In genomic region chr5:32473029-32473352, GRCm38 (mm10) we compare ENCODE assay signal across 16 mouse cellular contexts. TPM values are rescaled to one million over a fixed set of nuclear protein-coding genes. Genes with fewer than 3 reads are reported as not detected.
DNase-seq lines count a peak whose midpoint lies in the region; ATAC-seq and TF ChIP-seq lines count a peak whose summit lies in the region.
"Had no signal": no experiment of that assay in that cellular context is flagged by ENCODE, and none has a peak within 500 bp of the region (broad histone marks: within the 10 kb centered on the region; RNA-seq: fewer than 3 reads in every experiment).

No protein-coding gene starts in this region.

- peak overlapping the region; percentile 82 for H3K27ac ChIP-seq in heart, embryonic 12.5 days (ENCODE audit: poor library complexity, severe bottlenecking)
- H3K27ac ChIP-seq in bone marrow, adult 2 months (ENCODE audit: control insufficient read depth, insufficient read depth, low read depth, low read length, poor library complexity), result peak overlapping the region; percentile 34
- peak overlapping the region; percentile 93 for H3K27ac ChIP-seq in heart, postnatal 0 days (ENCODE audit: low read depth)
- peak overlapping the region; percentile 74 for H3K27ac ChIP-seq in liver, postnatal 0 days (ENCODE audit: low read depth)
- no peak overlapping the region for H3K27ac ChIP-seq in forebrain, embryonic 11.5 days (ENCODE audit: low read depth, low read length)
- H3K27ac ChIP-seq: embryonic facial prominence, embryonic 10.5 days; forebrain, embryonic 12.5 days; left cerebral cortex, adult 2 months; limb, embryonic 13.5 days; midbrain, embryonic 13.5 days had no signal

- 60% methylated on average over 2 of the region's 2 CpGs for WGBS in heart, embryonic 12.5 days
- 74% methylated on average over 2 of the region's 2 CpGs for WGBS in bone marrow, adult 2 months
- WGBS in heart, postnatal 0 days, result 29% methylated on average over 2 of the region's 2 CpGs
- 48% methylated on average over 2 of the region's 2 CpGs for WGBS in liver, postnatal 0 days (ENCODE audit: insufficient replicate concordance)
- WGBS in forebrain, embryonic 11.5 days, result 91% methylated on average over 2 of the region's 2 CpGs

- H3K4me2 ChIP-seq in heart, embryonic 12.5 days, result peak overlapping the region; percentile 48
- peak overlapping the region; percentile 22 for H3K4me2 ChIP-seq in heart, postnatal 0 days (ENCODE audit: low read depth, low read length)
- peak overlapping the region; percentile 52 for H3K4me2 ChIP-seq in liver, postnatal 0 days (ENCODE audit: low read depth, low read length)
- no peak overlapping the region for H3K4me2 ChIP-seq in forebrain, embryonic 11.5 days (ENCODE audit: low read depth, low read length, severe bottlenecking)
- H3K4me2 ChIP-seq: forebrain, embryonic 12.5 days; limb, embryonic 13.5 days; midbrain, embryonic 13.5 days had no signal

- H3K4me1 ChIP-seq in heart, embryonic 12.5 days (replicated peaks), result peaks cover 37% of the 10 kb centered on the region
- peaks cover 2% of the 10 kb centered on the region for H3K4me1 ChIP-seq in bone marrow, adult 2 months (ENCODE audit: control insufficient read depth, insufficient read depth, low read length)
- peaks cover 49% of the 10 kb centered on the region for H3K4me1 ChIP-seq in heart, postnatal 0 days (ENCODE audit: control insufficient read depth, insufficient read depth)
- H3K4me1 ChIP-seq in liver, postnatal 0 days (ENCODE audit: insufficient read depth), result peaks cover 38% of the 10 kb centered on the region
- H3K4me1 ChIP-seq in forebrain, embryonic 11.5 days (replicated peaks; ENCODE audit: control insufficient read depth, insufficient read depth, low read length), result 0 out of 2 replicates have a peak, but pooled peaks cover 2% of the 10 kb centered on the region
- H3K4me1 ChIP-seq: embryonic facial prominence, embryonic 10.5 days; forebrain, embryonic 12.5 days had no signal

- DNase-seq in heart, postnatal 4 days, result no peak
- DNase-seq in heart, postnatal 0 days (ENCODE audit: low spot score), result peak; percentile 22
- no peak for DNase-seq in liver, postnatal 0 days
- DNase-seq in forebrain, embryonic 11.5 days (ENCODE audit: low spot score), result no peak
- no peak for DNase-seq in urinary bladder, adult 2 months (ENCODE audit: low spot score)
- DNase-seq in frontal cortex, postnatal 14 days (ENCODE audit: low spot score in 2 of 2), result no peak
- DNase-seq: adrenal gland, postnatal 14 days; cerebellum, postnatal 10 days; lung, postnatal 36 days had no signal

- TF ChIP-seq CTCF in bone marrow, adult 2 months (IDR thresholded peaks at IDR 0.05; ENCODE audit: control insufficient read depth, insufficient read depth, low read length), result no peak
- TF ChIP-seq CTCF in heart, postnatal 0 days (IDR thresholded peaks at IDR 0.05; ENCODE audit: low read depth), result no peak
- no peak for TF ChIP-seq CTCF in liver, postnatal 0 days (IDR thresholded peaks at IDR 0.05; ENCODE audit: low read depth)

- ATAC-seq in heart, embryonic 12.5 days (ENCODE audit: insufficient number of reproducible peaks, low FRiP score), result 0 out of 2 replicates have a peak, but pooled peaks have one; percentile 53
- peak; percentile 67 for ATAC-seq in heart, postnatal 0 days (ENCODE audit: insufficient read depth, low read depth)
- peak; percentile 22; the same call in 1 of the 2 replicates for ATAC-seq in liver, postnatal 0 days
- ATAC-seq in forebrain, embryonic 11.5 days (replicated peaks; ENCODE audit: low FRiP score), result no peak
- ATAC-seq: midbrain, embryonic 13.5 days had no signal

- no peaks in the 10 kb centered on the region for H3K36me3 ChIP-seq in heart, embryonic 12.5 days
- no peaks in the 10 kb centered on the region for H3K36me3 ChIP-seq in heart, postnatal 0 days (replicated peaks; ENCODE audit: control insufficient read depth, insufficient read depth, low read length)
- H3K36me3 ChIP-seq in liver, postnatal 0 days (replicated peaks; ENCODE audit: insufficient read depth, low read length), result peaks cover 8% of the 10 kb centered on the region; the same call in 1 of the 2 replicates
- no peaks in the 10 kb centered on the region for H3K36me3 ChIP-seq in forebrain, embryonic 11.5 days (ENCODE audit: control insufficient read depth, insufficient read depth, low read length)
- H3K36me3 ChIP-seq: forebrain, embryonic 12.5 days; midbrain, embryonic 13.5 days had no signal

- no peaks in the 10 kb centered on the region for H3K27me3 ChIP-seq in heart, embryonic 12.5 days (replicated peaks)
- H3K27me3 ChIP-seq in heart, postnatal 0 days (ENCODE audit: control insufficient read depth, insufficient read depth, low read length), result no peaks in the 10 kb centered on the region
- H3K27me3 ChIP-seq in liver, postnatal 0 days (ENCODE audit: insufficient read depth, low read length), result no peaks in the 10 kb centered on the region
- H3K27me3 ChIP-seq in forebrain, embryonic 11.5 days (ENCODE audit: control insufficient read depth, insufficient read depth, low read length), result no peaks in the 10 kb centered on the region
- H3K27me3 ChIP-seq: forebrain, embryonic 12.5 days; limb, embryonic 13.5 days; midbrain, embryonic 13.5 days had no signal

- TF ChIP-seq POLR2A in bone marrow, adult 2 months (IDR thresholded peaks at IDR 0.05; ENCODE audit: borderline replicate concordance, control insufficient read depth, low read depth, low read length), result no peak

- H3K4me3 ChIP-seq in heart, embryonic 12.5 days, result no peak overlapping the region
- no peak overlapping the region for H3K4me3 ChIP-seq in bone marrow, adult 2 months (replicated peaks; ENCODE audit: control insufficient read depth, low read depth, low read length)
- 0 out of 2 replicates have a peak overlapping the region, but pooled peaks have one; percentile 2 for H3K4me3 ChIP-seq in heart, postnatal 0 days (ENCODE audit: low read depth, low read length)
- peak overlapping the region; percentile 17; the same call in 1 of the 2 replicates for H3K4me3 ChIP-seq in liver, postnatal 0 days (ENCODE audit: low read depth, low read length)
- no peak overlapping the region for H3K4me3 ChIP-seq in forebrain, embryonic 11.5 days (ENCODE audit: low read depth, low read length)
- H3K4me3 ChIP-seq: embryonic facial prominence, embryonic 10.5 days; forebrain, embryonic 12.5 days; left cerebral cortex, adult 2 months; limb, embryonic 13.5 days; midbrain, embryonic 13.5 days had no signal

- no peak overlapping the region for H3K9ac ChIP-seq in heart, embryonic 12.5 days
- peak overlapping the region; percentile 43; the same call in 1 of the 2 replicates for H3K9ac ChIP-seq in heart, postnatal 0 days (replicated peaks; ENCODE audit: low read depth, low read length)
- H3K9ac ChIP-seq in liver, postnatal 0 days (replicated peaks), result no peak overlapping the region; the same call in 1 of the 2 replicates
- H3K9ac ChIP-seq in forebrain, embryonic 11.5 days (ENCODE audit: low read length), result no peak overlapping the region
- H3K9ac ChIP-seq: forebrain, embryonic 12.5 days; limb, embryonic 13.5 days; midbrain, embryonic 13.5 days had no signal

- no peaks in the 10 kb centered on the region for H3K9me3 ChIP-seq in heart, embryonic 12.5 days (replicated peaks)
- no peaks in the 10 kb centered on the region for H3K9me3 ChIP-seq in heart, postnatal 0 days (replicated peaks; ENCODE audit: control insufficient read depth, low read length)
- H3K9me3 ChIP-seq in liver, postnatal 0 days (ENCODE audit: low read length), result no peaks in the 10 kb centered on the region
- H3K9me3 ChIP-seq in forebrain, embryonic 11.5 days (ENCODE audit: control insufficient read depth, low read length), result no peaks in the 10 kb centered on the region
- H3K9me3 ChIP-seq: embryonic facial prominence, embryonic 10.5 days; forebrain, embryonic 12.5 days; limb, embryonic 13.5 days; midbrain, embryonic 13.5 days had no signal

- no peak for TF ChIP-seq EP300 in heart, postnatal 0 days (IDR thresholded peaks at IDR 0.05; ENCODE audit: low read depth)
- no peak for TF ChIP-seq EP300 in liver, postnatal 0 days (IDR thresholded peaks at IDR 0.05; ENCODE audit: low read depth)

RNA-seq across cellular contexts. Expression of gene Ppp1cb, which starts 14.3 kb away (rescaled TPM):
- 283 and 290 TPM in 2 replicates for polyA plus RNA-seq in heart, embryonic 12.5 days (2016; fragmentation: Nextera tagmentation; extraction: Ambion mirVana)
- 100 to 1,000 TPM; 460 to 475 TPM for total RNA-seq in heart, postnatal 4 days (2021)
- polyA plus RNA-seq in bone marrow, adult 2 months (2011; ENCODE audit: insufficient read depth, insufficient read length, low replicate concordance, missing spikeins), result 222 and 285 TPM in 2 replicates
- total RNA-seq in heart, postnatal 0 days (2014; rRNA removed; ENCODE audit: low replicate concordance), result 155 and 171 TPM in 2 replicates
- 278 and 287 TPM in 2 replicates for polyA plus RNA-seq in heart, postnatal 0 days (2015; fragmentation: Nextera tagmentation; extraction: Ambion mirVana)
- polyA plus RNA-seq in liver, postnatal 0 days (2015; fragmentation: Nextera tagmentation; extraction: Ambion mirVana), result 90.7 and 94.5 TPM in 2 replicates
- polyA plus RNA-seq in forebrain, embryonic 11.5 days (2014; fragmentation: Nextera tagmentation; extraction: Ambion mirVana), result 204 and 220 TPM in 2 replicates
- 446 and 557 TPM in 2 replicates for polyA plus RNA-seq in urinary bladder, adult 2 months (2012; rRNA removed)

Comparison
In these comparisons a context has a peak if more than half of its experiments do, and no peak if none do; other contexts are left out.
1. H3K4me3 ChIP-seq: peak in heart, postnatal 0 days (single experiment) and liver, postnatal 0 days (single experiment); none in heart, embryonic 12.5 days (single experiment), bone marrow, adult 2 months (single experiment) and forebrain, embryonic 11.5 days (single experiment).